Mouse (Mus musculus) skeletal muscle tissue, adult 2 months (tissue): ENCODE data around the gene Ltbp2.

Source experiments
- DNase-seq: peaks from one replicate; pipeline ENCODE4 v3.0.0-alpha.2; 2012; ENCODE audit warnings: low read depth, low spot score

Ltbp2 gene

DNA sequence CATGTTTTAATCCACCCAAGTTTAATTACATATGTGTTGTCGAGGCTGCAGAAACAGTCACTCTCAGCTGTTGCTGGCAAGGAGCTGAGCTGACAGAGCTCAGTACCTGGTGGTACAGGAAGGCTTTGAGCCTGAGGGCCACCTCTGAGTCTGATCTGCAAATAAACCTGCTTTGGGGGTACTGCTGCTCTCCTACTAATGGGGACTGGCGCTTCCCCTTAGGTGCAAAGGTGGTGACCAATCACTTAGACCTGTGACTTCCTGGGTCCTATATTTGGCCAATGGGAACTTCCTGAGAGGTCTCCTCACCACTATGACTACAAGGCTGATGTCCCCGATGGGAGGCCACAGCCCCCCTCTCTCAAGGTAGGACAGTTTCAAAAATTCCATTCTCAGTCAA is 35.6 kb downstream of the Ltbp2 start:
- DNase-seq: no peak

DNA sequence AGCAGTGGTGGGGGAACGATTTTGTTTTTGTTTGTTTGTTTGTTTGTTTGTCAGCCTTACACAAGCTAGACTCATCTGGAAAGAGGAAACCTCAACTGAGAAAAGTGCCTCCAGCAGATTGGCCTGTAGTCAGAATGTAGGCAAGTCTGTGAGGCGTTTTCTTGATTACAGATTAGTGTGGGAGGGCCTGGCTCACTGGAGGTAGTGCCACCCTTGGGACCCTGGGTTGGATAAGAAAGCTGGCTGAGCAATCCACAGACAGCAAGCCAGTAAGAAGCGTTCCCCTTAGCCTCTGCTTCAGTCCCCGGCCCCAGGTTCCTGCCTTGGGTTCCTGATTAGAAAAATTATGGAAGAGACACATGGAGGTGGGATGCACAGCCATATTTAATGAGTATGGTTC is 36.4 kb downstream of the Ltbp2 start:
- no peak for DNase-seq

DNA sequence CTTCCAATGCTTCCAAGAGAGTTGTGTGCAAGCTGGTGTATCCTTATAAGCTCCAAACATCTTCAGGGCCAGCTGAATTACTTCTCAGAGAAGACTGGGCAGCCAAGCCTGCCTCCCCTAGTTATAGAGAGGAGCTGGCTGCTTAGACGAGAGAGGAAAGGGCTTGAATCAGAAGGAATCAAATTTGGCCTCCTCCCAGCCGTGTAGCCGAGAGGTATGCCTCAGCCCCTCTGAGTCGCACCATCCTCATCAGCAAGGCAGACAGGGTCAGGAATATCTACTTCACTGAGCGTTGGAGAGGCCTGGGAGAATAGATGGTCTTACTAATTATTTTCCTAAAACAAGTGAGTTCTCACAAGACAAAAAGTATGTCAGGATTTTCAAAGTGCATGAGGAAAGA is 40.7 kb downstream of the Ltbp2 start:
- no peak for DNase-seq

DNA sequence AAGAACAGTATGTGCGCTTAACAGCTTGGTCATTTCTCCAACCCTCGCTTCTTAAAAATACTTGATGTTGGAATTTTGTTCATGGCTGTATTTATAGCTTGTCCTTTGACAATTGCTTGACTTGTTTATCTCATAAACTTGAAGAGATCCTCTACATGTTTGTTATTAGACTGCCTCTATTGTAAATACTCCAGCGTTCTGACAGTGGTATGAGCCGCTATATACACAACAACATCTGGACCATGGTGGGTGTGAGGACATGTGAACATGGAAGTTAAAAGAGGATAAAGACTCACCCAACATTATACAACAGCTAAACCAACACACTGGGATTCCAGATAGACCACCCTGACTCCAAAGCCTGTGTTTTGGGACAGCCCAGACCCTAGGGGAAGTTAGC is 41.6 kb downstream of the Ltbp2 start:
- DNase-seq: no peak

DNA sequence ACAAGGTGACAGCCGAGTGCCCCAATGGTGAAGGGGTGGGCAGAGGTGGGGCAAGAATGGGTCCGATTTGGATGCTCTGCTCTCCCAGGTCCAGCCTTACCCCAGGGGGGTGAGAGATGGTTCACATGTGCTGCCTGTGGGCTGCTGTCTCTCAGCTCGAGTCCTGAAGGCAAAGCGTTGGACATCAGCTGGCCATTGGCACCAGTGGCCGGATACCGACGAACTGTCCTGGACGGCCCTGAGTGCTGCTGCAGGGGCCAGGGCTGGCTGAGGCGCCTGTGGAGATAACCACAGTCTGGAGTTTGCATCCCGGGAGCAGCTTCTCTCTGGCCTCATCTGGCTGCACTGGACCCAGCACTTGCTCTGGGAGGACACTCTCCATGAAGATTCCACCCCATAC is 44.7 kb downstream of the Ltbp2 start:
- DNase-seq: no peak

DNA sequence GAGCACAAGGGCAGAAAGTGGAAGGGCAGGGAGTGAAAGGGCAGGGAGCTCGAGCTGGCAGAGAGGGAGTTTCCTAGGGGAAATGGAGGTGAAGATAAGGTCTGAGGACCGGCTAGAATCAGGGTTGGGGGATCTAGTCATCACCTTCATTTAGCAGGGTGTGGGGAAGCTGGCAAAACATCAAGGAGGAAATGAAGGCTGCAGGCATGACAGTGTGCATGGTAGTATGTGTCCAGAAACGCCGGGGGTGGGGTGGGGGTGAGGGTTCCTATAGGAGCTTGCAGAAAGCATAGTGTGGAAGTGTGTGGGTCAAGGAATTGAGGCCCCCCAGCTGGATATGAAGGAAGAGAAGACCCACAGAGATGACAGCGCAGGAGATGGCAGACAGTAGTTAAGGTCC is 45.2 kb downstream of the Ltbp2 start:
- DNase-seq: no peak

DNA sequence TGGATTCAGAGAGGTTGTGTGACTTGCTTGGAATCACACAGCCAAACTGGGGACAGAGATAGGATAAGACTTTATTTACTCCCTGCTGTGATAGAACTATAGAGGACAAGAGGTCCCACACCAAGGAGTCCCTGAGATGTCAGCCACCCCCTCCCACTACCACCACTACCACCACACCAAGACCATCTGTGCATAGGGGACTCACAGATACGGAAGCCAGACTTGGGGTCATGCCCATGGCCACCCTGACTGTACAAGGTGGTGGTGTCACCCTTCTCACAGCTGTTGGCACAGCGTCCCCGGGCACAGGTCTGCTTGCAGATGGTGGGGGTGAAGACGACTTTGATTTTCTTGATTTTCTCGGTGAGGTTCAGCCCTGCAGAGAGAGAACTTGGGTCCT is 45.9 kb downstream of the Ltbp2 start:
- DNase-seq: no peak

DNA sequence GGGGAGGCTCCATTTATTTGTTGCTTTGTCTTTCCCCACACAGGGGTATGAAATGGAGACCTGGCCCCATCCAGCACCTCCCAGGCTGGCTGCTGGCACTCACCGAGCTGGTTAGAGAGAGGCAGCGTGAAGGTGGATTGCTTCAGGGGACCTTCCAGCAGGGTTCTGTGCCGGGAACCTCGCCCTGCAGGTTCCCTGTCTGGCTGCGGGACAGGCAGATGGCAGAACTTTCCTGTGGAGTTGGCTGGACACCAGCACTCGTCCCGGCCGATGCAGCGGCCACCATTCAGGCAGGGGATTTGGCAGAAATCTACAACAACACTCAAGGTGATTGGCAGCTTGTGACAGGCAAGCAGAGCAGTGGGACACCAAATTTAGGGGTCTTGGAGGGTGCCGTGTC is 46.4 kb downstream of the Ltbp2 start:
- no peak for DNase-seq

DNA sequence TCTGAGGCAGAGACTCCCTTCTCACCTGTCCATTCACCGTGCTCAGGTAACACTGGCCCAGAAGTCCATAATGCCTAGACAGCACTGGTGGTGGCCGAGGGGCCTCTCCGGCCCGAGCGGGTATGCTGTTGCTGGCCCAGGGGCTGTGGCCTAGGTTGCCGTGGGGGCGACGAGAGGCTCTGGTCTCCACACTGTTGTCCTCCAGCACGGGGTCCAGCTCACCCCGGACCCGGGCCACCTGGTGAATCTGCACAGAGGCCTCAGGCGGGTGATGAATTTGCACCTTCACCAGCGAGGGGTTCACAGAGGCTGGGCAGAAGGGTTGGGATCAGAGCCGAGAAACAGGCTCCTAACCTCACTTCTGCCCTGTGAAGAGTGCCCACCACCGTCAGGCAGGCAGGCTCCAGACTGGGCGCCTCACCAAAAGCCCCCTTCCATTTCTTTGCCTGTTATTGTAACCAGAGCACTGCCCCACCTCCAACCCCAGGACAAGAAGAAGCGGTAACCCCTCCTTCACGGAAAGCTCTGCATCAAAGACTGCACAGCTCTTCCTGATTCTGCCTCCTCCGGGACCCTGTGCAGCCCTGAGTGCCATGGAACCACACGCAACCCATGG is 47.1 kb downstream of the Ltbp2 start:
- no peak for DNase-seq

DNA sequence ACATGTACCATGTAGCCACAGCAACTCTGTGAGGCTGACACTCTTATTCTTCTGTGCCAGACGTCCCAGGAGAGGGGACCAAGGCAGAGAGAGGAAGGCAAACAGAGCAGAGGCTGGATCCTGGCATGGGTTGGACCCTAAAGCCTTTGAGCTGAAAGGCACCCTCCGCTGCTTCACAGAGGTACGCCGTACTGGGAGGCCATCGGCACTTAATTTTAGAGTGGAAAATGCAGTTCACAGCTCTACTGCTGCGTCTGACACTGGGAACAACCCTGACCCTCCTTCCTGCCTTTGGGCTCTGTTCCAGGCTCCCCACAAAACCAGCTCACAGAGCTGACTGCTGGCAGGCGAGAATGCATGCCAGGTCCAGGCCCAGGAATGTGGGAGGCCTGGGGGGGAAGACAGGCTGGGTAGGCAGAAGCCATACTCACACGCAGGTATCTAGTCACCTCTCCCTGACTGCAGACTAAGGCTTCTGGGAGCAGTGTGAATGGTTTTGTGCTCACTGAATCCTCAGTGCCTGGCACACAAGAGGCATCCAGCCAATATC is 48.9 kb downstream of the Ltbp2 start:
- DNase-seq: no peak

DNA sequence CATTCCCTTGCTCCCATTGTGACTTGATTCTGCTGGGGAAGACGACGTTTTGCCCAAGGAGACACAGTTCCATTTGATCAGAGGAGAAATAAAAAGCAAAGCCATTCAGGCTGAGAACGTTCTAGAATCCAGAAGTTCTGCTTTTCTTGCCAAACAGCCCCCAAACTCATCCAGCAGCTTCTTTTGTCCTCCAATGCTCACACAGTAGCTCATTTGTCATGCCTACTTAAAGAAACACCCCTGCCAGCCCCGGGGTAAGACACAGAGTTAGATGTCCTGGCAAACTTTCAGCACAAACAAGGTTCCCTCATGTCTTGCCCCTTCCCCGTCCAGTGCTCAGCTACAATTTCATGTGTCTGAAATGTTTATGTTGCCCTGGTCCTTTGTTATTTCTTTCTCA is 52.1 kb downstream of the Ltbp2 start:
- no peak for DNase-seq

DNA sequence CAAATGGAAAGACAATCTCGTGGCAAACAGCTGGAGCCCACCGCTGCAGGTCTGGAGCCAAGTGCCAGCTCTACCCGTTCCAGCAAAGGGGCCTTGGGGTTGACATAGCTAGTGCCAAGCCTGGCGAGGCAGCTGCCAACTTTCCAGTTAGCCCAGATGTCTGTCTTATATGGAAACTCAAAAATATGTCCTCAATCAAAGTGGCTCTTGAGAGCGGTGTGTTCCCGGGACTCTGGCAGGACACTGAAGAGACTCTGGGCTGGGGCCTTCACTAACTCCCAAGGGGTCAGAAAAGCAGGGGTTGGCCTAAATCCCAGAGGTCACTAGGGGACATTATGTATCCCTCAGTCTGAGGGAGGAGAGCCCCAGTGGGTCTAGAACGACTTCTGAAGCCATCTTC is 52.7 kb downstream of the Ltbp2 start:
- DNase-seq: no peak

DNA sequence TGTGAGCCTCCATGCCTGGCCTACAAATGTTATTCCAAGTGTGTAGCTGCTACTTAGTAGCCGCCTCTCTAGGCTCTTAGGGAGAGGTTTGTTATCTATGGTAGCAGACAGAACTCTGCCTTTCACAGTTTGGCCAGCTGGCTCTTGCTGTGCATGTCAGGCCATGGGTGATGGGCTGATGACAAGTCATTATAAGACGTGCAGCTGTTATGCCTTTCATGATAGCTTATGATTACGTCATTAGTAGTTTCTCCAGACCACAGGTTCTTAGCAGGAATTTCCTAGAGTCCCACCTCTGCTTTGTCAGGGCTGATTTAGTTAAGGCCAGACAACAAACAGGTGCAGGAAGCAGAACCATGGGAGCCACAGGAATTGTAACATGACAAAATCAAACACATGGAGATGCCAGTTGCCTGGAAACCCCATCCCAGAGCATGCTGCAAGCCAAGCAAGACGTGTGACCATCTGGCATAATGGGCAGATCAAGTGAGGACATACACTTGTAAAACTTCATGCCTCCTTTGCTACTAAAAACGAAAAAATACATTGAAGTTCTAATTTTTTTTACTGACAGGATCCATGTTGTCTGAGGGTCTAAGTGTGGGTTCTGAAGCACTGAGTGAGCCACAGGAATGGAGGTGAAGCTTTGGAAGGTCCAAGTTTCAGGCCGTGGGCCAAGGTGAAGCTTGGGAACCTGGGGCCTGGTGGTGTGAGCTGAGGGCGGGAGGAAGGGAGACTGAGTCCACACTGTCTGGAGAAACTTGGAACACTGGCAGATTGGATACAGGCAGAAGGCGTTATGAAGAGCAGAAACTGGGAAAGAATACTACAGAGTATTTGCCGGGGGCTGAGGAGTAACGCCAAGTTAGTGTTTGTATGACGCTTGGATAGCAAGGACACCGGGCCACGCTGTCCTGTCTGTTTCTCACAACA is 56.8 kb downstream of the Ltbp2 start:
- no peak for DNase-seq

DNA sequence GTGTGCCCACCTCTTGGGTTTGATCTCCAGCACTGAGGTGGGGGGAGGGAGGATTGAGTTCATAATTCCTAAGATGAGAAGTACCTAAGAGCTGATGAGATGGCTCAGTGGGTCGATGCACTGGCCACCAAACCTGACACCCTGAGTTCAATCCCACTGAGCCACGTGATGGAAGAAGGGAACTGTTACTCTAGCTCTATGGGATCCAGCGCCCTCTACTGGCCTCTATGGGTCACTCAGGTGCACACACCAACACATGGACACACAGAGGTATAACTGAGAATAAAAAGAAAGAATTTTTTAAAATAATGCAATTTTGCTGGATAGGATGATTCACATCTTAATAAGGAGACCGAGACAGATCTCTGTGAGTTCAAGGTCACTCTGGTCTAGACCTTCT is 57.8 kb downstream of the Ltbp2 start:
- DNase-seq: no peak

DNA sequence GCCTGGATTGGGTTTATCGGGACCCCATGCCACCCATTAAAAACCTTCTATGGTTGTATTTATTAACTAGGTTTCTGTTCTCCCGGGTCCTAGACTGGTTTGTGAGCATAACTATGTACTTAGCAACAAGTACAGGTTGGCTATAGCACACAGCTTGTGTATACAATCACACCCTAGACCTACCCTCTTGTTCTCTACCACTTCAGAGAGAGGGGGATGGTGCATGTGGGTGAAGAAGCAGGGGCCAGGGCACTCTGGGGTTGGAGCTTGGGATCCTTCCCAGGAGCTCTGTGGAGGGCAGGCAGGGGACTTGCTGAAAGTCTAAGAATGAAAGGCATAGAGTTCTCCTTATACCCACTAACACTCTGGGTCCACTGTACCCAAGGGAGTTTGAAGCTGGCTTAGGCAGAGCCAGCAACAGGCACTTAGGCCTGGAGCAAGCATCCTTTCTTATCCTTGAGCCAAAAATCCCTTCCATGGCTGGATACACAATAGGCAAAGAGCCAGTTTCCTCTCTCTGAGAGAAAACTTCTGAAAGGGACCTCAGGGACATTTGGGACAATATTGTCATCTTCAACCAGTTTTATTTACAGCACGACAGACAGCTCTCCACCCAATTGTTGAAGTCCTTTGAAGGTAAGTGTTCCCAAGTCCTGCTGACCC is 61.5 kb downstream of the Ltbp2 start:
- no peak for DNase-seq

DNA sequence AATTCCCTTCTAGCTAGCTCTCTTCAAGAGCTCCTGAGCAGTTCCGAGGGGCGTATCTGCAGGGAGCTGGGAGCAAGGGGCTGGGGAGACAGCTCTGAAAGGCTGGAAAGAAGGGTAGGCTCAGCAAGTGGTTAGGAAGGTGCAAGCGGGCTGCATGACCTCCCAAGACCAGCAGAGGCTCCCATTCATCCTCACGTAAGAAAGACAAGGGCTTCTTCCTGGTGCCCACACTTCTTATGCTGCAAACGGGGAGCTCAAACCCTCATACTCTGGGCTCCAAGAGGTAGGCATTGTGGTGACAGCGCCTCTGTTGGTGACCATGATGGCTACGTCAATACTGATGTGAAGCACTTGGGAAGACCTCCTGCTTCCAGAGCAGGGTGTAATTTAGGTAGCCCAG is 62.6 kb downstream of the Ltbp2 start:
- no peak for DNase-seq

DNA sequence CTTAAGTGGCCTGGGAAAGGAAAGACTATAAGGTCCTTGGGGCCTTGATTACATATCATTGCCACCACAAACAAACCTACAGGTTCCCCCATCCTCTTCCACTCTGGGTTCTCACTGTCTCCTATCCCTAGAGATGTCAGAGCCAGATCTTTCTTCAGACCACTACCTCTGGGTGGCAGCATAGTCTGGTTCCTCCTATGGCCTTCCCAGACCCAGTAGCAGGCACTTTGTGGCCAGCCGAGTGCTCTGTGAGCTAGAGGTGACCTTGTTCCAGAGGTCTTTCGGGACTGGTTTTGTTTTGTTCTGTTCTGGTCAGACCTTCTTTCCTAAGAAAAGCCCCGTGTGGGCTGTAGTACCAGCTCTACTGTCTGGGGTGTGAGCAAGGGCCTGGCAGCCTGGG is 64.3 kb downstream of the Ltbp2 start:
- no peak for DNase-seq

DNA sequence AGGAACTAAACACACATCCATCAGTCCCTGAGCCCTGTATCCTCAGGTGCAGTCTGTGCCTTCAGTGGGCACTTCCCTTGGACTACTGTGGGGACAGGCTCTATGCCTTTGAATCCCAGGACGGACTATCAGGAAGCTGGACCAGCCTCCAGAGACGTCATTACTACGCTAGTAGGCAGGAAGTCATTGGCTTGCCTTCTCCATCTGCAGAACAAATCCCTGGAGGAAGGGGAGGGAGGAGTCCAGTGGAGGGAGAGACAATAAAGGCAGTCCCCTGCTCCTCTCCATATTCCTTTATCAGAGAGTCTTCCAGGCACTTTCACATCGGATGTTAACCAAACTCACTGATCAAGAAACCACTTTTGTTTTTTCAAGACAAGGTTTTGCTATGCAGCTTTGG is 64.8 kb downstream of the Ltbp2 start:
- no peak for DNase-seq

DNA sequence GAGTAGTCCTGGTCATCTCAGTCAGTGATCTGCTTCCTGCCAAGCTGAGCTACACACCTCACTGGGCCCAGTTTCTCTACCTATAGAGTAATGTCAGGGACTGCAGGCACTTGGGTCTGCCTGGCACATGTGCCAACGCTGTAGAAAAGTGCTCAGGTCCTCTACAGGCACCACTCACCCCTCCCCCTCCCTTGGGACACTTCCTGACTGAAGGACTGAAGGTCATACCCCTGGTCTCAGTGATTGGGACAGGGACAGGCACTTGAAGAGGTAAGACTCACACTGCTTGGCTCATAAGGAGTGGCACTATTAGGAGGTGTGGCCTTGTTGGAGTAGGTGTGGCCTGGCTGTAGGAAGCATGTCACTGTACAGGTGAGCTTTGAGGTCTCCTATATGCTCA is 65.5 kb downstream of the Ltbp2 start:
- DNase-seq: no peak

DNA sequence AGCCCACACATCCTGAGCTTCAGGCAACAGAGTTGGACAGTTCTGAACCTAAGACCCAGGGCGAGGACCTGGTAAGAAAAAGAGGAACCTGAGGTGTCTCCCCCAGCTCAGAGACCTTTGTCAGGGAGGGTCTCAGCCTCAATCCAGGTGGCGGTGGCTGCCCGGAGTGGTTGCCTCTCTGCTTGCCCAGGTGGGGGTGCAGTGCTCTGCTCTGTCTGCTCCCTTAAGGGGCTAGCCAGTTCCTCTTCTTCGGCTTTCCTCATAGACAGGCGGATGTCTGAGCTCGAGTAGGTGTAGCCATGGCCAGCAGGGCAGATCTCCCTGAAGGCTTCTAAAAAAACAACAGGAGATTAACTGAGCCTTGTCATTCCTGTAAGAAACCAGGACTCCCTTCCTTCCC is 67.3 kb downstream of the Ltbp2 start:
- no peak for DNase-seq

DNA sequence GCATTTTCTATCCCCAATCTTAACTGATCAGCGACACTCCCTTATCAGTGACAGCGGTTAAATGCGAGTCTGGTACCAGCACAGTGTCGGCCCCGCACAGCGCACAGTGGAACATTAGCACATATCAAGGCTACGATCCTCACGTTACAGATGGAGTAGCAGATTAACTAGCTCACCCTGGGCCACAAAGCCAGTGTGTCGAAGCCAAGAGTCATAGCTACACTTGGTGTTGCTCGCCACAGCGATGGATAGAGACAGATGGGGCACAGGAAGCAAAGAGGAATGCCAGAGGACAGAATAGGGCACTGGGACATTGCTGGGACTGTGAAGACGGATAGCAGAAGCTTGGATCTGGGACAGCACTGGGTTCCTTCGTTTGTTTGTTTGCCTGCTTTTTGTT is 69.0 kb downstream of the Ltbp2 start:
- DNase-seq: no peak

DNA sequence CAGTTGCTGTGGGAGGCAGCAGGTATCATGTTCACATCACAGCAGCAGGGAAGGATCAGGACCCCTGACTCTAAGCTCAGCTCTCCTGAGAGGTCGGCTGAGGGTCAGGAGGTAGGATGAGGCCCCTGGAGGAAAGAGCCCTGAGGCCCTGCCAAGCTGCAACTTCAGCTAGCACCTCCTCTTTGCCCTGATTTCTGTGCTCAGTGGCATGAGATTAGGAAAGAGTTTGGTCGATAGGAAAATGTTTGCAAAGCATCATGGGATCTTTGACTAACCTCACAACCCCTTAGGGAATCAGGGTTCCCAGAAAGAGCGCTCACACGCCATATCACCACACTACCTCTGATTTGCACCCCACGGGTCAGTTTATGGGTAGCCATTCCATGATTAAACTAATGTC is 69.6 kb downstream of the Ltbp2 start:
- DNase-seq: no peak

DNA sequence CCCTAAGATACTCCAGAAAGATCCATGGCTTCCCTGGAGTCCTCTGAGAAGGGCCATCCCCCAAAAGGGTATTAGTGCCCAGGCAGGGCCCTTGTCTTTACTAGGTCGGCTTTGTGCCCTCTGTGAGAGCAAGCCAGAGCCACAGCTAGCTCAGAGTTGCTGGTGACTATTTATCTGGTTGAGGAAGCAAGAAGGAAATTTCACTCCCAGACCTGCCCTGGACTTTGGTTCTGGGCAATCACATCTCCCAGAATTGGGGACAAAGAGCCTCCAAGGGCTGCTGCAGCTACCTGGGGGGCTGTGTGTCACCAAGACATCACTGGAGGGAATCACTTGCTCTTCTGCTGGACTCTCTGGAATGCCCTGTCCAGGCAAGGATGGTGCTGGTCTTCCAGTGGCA is 70.3 kb downstream of the Ltbp2 start:
- DNase-seq: no peak
